Mouse (Mus musculus): ENCODE results near the gene Cdk5. TPM values are rescaled to one million over a fixed set of nuclear protein-coding genes. Genes with fewer than 3 reads are reported as not detected.
A peak's percentile ranks its signal among the peaks of the same experiment; 100 is the strongest.

Cdk5 gene
- total and polyA plus RNA-seq, 2 experiments = 10.0 to 38.4 TPM

- Histone ChIP-seq H3K27me3 (ENCODE audit: control insufficient read depth, insufficient read depth, low read length) (no peaks in the 10 kb centered on the region), H3K27ac (replicated peaks; ENCODE audit: insufficient read depth, low read depth, low read length) (no peak overlapping the region), H3K4me1 (ENCODE audit: control insufficient read depth, insufficient read depth, low read length) (peaks cover 5% of the 10 kb centered on the region; the same call in 1 of the 2 replicates), H3K9ac (ENCODE audit: low read depth, low read length) (no peak overlapping the region), H3K4me3 (ENCODE audit: insufficient read depth, low read depth, low read length) (no peak overlapping the region), H3K36me3 (ENCODE audit: control insufficient read depth, insufficient read depth, low read length) (no peaks in the 10 kb centered on the region), H3K79me2 (ENCODE audit: control insufficient read depth, insufficient read depth, low read length) (peaks cover 2% of the 10 kb centered on the region; the same call in 1 of the 2 replicates)
- WGBS = 99% methylated on average over 9 of the region's 9 CpGs
- DNase-seq (ENCODE audit: extremely low read depth, low read depth, low spot score) = no peak
- TF ChIP-seq CTCF (IDR thresholded peaks at IDR 0.05; ENCODE audit: low read depth, low read length) (no peak), POLR2A (IDR thresholded peaks at IDR 0.05; ENCODE audit: extremely low read depth, insufficient read depth, low read length) (no peak)
These were observed 2.9 kb downstream of the Cdk5 start for GRCm38 (mm10) chr5:24420381-24420780.

- WGBS = 93% methylated on average over 10 of the region's 10 CpGs
- no peak overlapping the region for H3K27ac ChIP-seq (replicated peaks; ENCODE audit: insufficient read depth, low read depth, low read length)
- DNase-seq (ENCODE audit: extremely low read depth, low read depth, low spot score) = no peak
These were observed 5.7 kb downstream of the Cdk5 start for GRCm38 (mm10) chr5:24417587-24417986.

GRCm38 (mm10) chr5:24416222-24416736 lies 7.1 kb downstream of the Cdk5 start:
- H3K4me3 ChIP-seq (ENCODE audit: insufficient read depth, low read depth, low read length) = no peak overlapping the region
- H3K4me1 ChIP-seq (ENCODE audit: control insufficient read depth, insufficient read depth, low read length) = no peaks in the 10 kb centered on the region
- no peaks in the 10 kb centered on the region for H3K79me2 ChIP-seq (ENCODE audit: control insufficient read depth, insufficient read depth, low read length)
- TF ChIP-seq POLR2A (IDR thresholded peaks at IDR 0.05; ENCODE audit: extremely low read depth, insufficient read depth, low read length) (no peak), CTCF (IDR thresholded peaks at IDR 0.05; ENCODE audit: low read depth, low read length) (peak; percentile 62)
- no peak overlapping the region for H3K9ac ChIP-seq (ENCODE audit: low read depth, low read length)
- no peaks in the 10 kb centered on the region for H3K27me3 ChIP-seq (ENCODE audit: control insufficient read depth, insufficient read depth, low read length)
- peak; percentile 50 for DNase-seq (ENCODE audit: extremely low read depth, low read depth, low spot score)
- 8% methylated on average over 21 of the region's 21 CpGs for WGBS
- no peaks in the 10 kb centered on the region for H3K36me3 ChIP-seq (ENCODE audit: control insufficient read depth, insufficient read depth, low read length)
- H3K27ac ChIP-seq (replicated peaks; ENCODE audit: insufficient read depth, low read depth, low read length) = no peak overlapping the region

More at GRCm38 (mm10) chr5:24417587-24417986, 5.7 kb downstream of the Cdk5 start:
- 0 out of 2 replicates have a peak, but pooled peaks cover under 1% of the 10 kb centered on the region for H3K79me2 ChIP-seq (ENCODE audit: control insufficient read depth, insufficient read depth, low read length)
- no peaks in the 10 kb centered on the region for H3K27me3 ChIP-seq (ENCODE audit: control insufficient read depth, insufficient read depth, low read length)
- TF ChIP-seq CTCF (IDR thresholded peaks at IDR 0.05; ENCODE audit: low read depth, low read length) (no peak), POLR2A (IDR thresholded peaks at IDR 0.05; ENCODE audit: extremely low read depth, insufficient read depth, low read length) (no peak)
- H3K36me3 ChIP-seq (ENCODE audit: control insufficient read depth, insufficient read depth, low read length) = no peaks in the 10 kb centered on the region
- H3K9ac ChIP-seq (ENCODE audit: low read depth, low read length) = no peak overlapping the region
- H3K4me1 ChIP-seq (ENCODE audit: control insufficient read depth, insufficient read depth, low read length) = no peaks in the 10 kb centered on the region
- no peak overlapping the region for H3K4me3 ChIP-seq (ENCODE audit: insufficient read depth, low read depth, low read length)

GRCm38 (mm10) chr5:24413938-24414337 lies 9.4 kb downstream of the Cdk5 start:
- TF ChIP-seq POLR2A (IDR thresholded peaks at IDR 0.05; ENCODE audit: extremely low read depth, insufficient read depth, low read length) = no peak
- TF ChIP-seq CTCF (IDR thresholded peaks at IDR 0.05; ENCODE audit: low read depth, low read length) = no peak
- H3K27me3 ChIP-seq (ENCODE audit: control insufficient read depth, insufficient read depth, low read length) = no peaks in the 10 kb centered on the region
- DNase-seq (ENCODE audit: extremely low read depth, low read depth, low spot score) = no peak
- no peaks in the 10 kb centered on the region for H3K4me1 ChIP-seq (ENCODE audit: control insufficient read depth, insufficient read depth, low read length)
- no peaks in the 10 kb centered on the region for H3K36me3 ChIP-seq (ENCODE audit: control insufficient read depth, insufficient read depth, low read length)
- H3K27ac ChIP-seq (replicated peaks; ENCODE audit: insufficient read depth, low read depth, low read length) = no peak overlapping the region
- H3K79me2 ChIP-seq (ENCODE audit: control insufficient read depth, insufficient read depth, low read length) = no peaks in the 10 kb centered on the region
- WGBS = 80% methylated on average over 13 of the region's 13 CpGs
- no peak overlapping the region for H3K9ac ChIP-seq (ENCODE audit: low read depth, low read length)
- H3K4me3 ChIP-seq (ENCODE audit: insufficient read depth, low read depth, low read length) = no peak overlapping the region

- 56% methylated on average over 11 of the region's 11 CpGs for WGBS
- Histone ChIP-seq H3K4me1 (ENCODE audit: control insufficient read depth, insufficient read depth, low read length) (no peaks in the 10 kb centered on the region), H3K27ac (replicated peaks; ENCODE audit: insufficient read depth, low read depth, low read length) (no peak within 1 kb of the TSS), H3K27me3 (ENCODE audit: control insufficient read depth, insufficient read depth, low read length) (no peaks in the 10 kb centered on the region), H3K79me2 (ENCODE audit: control insufficient read depth, insufficient read depth, low read length) (no peaks in the 10 kb centered on the region), H3K9ac (ENCODE audit: low read depth, low read length) (no peak within 1 kb of the TSS), H3K4me3 (ENCODE audit: insufficient read depth, low read depth, low read length) (no peak within 1 kb of the TSS), H3K36me3 (ENCODE audit: control insufficient read depth, insufficient read depth, low read length) (no peaks in the 10 kb centered on the region)
- no peak for DNase-seq (ENCODE audit: extremely low read depth, low read depth, low spot score)
- TF ChIP-seq POLR2A (IDR thresholded peaks at IDR 0.05; ENCODE audit: extremely low read depth, insufficient read depth, low read length) (no peak), CTCF (IDR thresholded peaks at IDR 0.05; ENCODE audit: low read depth, low read length) (no peak)
These were observed 10.2 kb downstream of the Cdk5 start, which contains the start of gene Asic3 for GRCm38 (mm10) chr5:24413042-24413693. Gene Asic3, plus strand, starts transcription at chr5:24413392.

GRCm38 (mm10) chr5:24412063-24412462 lies 11.3 kb downstream of the Cdk5 start:
- H3K27ac ChIP-seq (replicated peaks; ENCODE audit: insufficient read depth, low read depth, low read length) = no peak overlapping the region
- H3K4me3 ChIP-seq (ENCODE audit: insufficient read depth, low read depth, low read length) = no peak overlapping the region
- 83% methylated on average over 2 of the region's 2 CpGs for WGBS
- H3K4me1 ChIP-seq (ENCODE audit: control insufficient read depth, insufficient read depth, low read length) = no peaks in the 10 kb centered on the region
- H3K27me3 ChIP-seq (ENCODE audit: control insufficient read depth, insufficient read depth, low read length) = no peaks in the 10 kb centered on the region
- no peak for DNase-seq (ENCODE audit: extremely low read depth, low read depth, low spot score)
- H3K9ac ChIP-seq (ENCODE audit: low read depth, low read length) = no peak overlapping the region
- peaks cover 3% of the 10 kb centered on the region; the same call in 1 of the 2 replicates for H3K36me3 ChIP-seq (ENCODE audit: control insufficient read depth, insufficient read depth, low read length)
- H3K79me2 ChIP-seq (ENCODE audit: control insufficient read depth, insufficient read depth, low read length) = no peaks in the 10 kb centered on the region
- TF ChIP-seq CTCF (IDR thresholded peaks at IDR 0.05; ENCODE audit: low read depth, low read length) = no peak
- no peak for TF ChIP-seq POLR2A (IDR thresholded peaks at IDR 0.05; ENCODE audit: extremely low read depth, insufficient read depth, low read length)

All from liver, adult 2 months (tissue).